Mouse (Mus musculus): ENCODE measurements around the gene Cyth3. TPM values are rescaled to one million over a fixed set of nuclear protein-coding genes. Genes with fewer than 3 reads are reported as not detected.

Gene Cyth3
- polyA plus RNA-seq, 1 experiment from 2014 or later: 39.9 TPM

- ATAC-seq (ENCODE audit: low FRiP score) (no peak), DNase-seq (ENCODE audit: low spot score) (no peak)
- Histone ChIP-seq H3K36me3 (replicated peaks; ENCODE audit: control insufficient read depth, insufficient read depth) (no peaks in the 10 kb centered on the region), H3K9ac (no peak overlapping the region), H3K4me2 (replicated peaks) (no peak overlapping the region), H3K4me3 (replicated peaks; ENCODE audit: low read length) (no peak overlapping the region), H3K27ac (no peak overlapping the region), H3K9me3 (ENCODE audit: control insufficient read depth, low read length) (no peaks in the 10 kb centered on the region), H3K27me3 (ENCODE audit: control insufficient read depth, insufficient read depth, low read length) (no peaks in the 10 kb centered on the region), H3K4me1 (replicated peaks; ENCODE audit: control insufficient read depth, insufficient read depth, low read length) (no peaks in the 10 kb centered on the region)
- WGBS: 90% methylated on average over 1 of the region's 1 CpGs
Observed at GRCm38 (mm10) chr5:143666015-143666414, 43.8 kb downstream of the Cyth3 start.

GRCm38 (mm10) chr5:143668884-143669283 lies 46.6 kb downstream of the Cyth3 start:
- Histone ChIP-seq H3K9ac (no peak overlapping the region), H3K4me2 (replicated peaks) (no peak overlapping the region), H3K27ac (no peak overlapping the region), H3K36me3 (replicated peaks; ENCODE audit: control insufficient read depth, insufficient read depth) (no peaks in the 10 kb centered on the region), H3K9me3 (ENCODE audit: control insufficient read depth, low read length) (no peaks in the 10 kb centered on the region), H3K27me3 (ENCODE audit: control insufficient read depth, insufficient read depth, low read length) (no peaks in the 10 kb centered on the region), H3K4me3 (replicated peaks; ENCODE audit: low read length) (no peak overlapping the region), H3K4me1 (replicated peaks; ENCODE audit: control insufficient read depth, insufficient read depth, low read length) (no peaks in the 10 kb centered on the region)
- no peak for ATAC-seq (ENCODE audit: low FRiP score)
- DNase-seq (ENCODE audit: low spot score): no peak
- 45% methylated on average over 2 of the region's 2 CpGs for WGBS

- H3K27ac ChIP-seq: no peak overlapping the region
- WGBS: 46% methylated on average over 2 of the region's 2 CpGs
- H3K36me3 ChIP-seq (replicated peaks; ENCODE audit: control insufficient read depth, insufficient read depth): no peaks in the 10 kb centered on the region
Observed at GRCm38 (mm10) chr5:143669393-143669792, 47.1 kb downstream of the Cyth3 start.

DNA sequence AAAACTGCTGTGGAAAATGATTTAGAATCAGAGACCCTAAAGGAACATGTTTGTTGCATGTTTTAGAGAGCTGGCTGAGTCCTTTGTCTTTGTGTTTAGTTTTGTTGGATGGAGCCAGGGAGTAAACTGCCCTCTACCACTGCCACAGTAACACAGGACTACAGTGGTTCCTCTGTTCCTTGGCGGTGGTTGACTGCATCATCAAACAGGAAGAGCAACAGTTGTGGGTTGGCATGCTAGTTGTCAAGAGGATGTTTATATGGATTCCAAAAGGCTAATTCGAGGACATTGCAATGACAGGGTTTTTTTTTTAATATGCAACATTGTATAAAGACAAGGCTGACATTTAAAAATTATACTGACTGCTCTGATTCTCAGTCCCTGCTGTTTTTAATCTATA lies 47.6 kb downstream of the Cyth3 start:
- ATAC-seq (ENCODE audit: low FRiP score) (no peak), DNase-seq (ENCODE audit: low spot score) (no peak)
- Histone ChIP-seq H3K9me3 (ENCODE audit: control insufficient read depth, low read length) (no peaks in the 10 kb centered on the region), H3K36me3 (replicated peaks; ENCODE audit: control insufficient read depth, insufficient read depth) (no peaks in the 10 kb centered on the region), H3K4me2 (replicated peaks) (no peak overlapping the region), H3K27me3 (ENCODE audit: control insufficient read depth, insufficient read depth, low read length) (no peaks in the 10 kb centered on the region), H3K4me1 (replicated peaks; ENCODE audit: control insufficient read depth, insufficient read depth, low read length) (no peaks in the 10 kb centered on the region), H3K9ac (no peak overlapping the region), H3K4me3 (replicated peaks; ENCODE audit: low read length) (no peak overlapping the region), H3K27ac (no peak overlapping the region)
- 83% methylated on average over 2 of the region's 2 CpGs for WGBS

More at GRCm38 (mm10) chr5:143669393-143669792, 47.1 kb downstream of the Cyth3 start:
- DNase-seq (ENCODE audit: low spot score) (no peak), ATAC-seq (ENCODE audit: low FRiP score) (no peak)
- H3K4me1 ChIP-seq (replicated peaks; ENCODE audit: control insufficient read depth, insufficient read depth, low read length): no peaks in the 10 kb centered on the region
- H3K4me2 ChIP-seq (replicated peaks): no peak overlapping the region
- no peak overlapping the region for H3K9ac ChIP-seq
- no peak overlapping the region for H3K4me3 ChIP-seq (replicated peaks; ENCODE audit: low read length)
- H3K9me3 ChIP-seq (ENCODE audit: control insufficient read depth, low read length): no peaks in the 10 kb centered on the region
- no peaks in the 10 kb centered on the region for H3K27me3 ChIP-seq (ENCODE audit: control insufficient read depth, insufficient read depth, low read length)

DNA sequence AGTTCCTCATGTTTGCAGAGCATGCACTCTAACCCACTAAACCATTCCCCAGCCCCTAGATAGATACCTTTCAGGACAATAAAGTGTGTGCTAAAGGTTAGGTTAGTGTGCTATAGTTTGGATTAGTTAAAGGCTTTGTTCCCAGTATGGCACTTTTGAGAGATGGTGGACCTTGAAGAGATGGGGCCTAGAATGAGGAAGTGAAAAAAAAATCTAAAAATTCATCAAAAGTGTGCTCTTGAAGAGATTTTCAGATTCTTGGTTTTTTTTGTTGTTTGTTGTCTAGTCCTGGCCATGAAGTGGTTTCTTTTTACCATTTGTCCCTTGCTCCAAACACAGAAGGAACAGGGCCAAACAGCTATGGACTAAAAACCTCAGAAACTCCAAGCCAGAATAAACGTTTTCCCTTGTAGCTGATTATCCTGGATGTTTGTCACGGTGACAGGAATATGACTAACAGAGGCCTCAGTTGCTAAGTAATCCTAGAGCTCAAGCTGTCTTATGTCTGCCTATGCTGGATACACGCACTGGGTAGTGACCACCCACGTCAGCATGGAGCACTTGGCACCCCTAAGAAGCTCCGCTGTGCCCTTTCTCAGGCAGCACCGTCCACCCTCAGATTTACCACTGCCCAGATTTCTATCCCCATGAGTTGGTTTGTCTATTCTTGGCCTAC lies 48.6 kb downstream of the Cyth3 start:
- DNase-seq (ENCODE audit: low spot score) (no peak), ATAC-seq (ENCODE audit: low FRiP score) (no peak)
- no peak overlapping the region for H3K9ac ChIP-seq
- no peaks in the 10 kb centered on the region for H3K36me3 ChIP-seq (replicated peaks; ENCODE audit: control insufficient read depth, insufficient read depth)
- H3K27ac ChIP-seq: no peak overlapping the region
- no peaks in the 10 kb centered on the region for H3K4me1 ChIP-seq (replicated peaks; ENCODE audit: control insufficient read depth, insufficient read depth, low read length)
- H3K27me3 ChIP-seq (ENCODE audit: control insufficient read depth, insufficient read depth, low read length): no peaks in the 10 kb centered on the region
- 85% methylated on average over 6 of the region's 6 CpGs for WGBS
- H3K9me3 ChIP-seq (ENCODE audit: control insufficient read depth, low read length): no peaks in the 10 kb centered on the region
- H3K4me3 ChIP-seq (replicated peaks; ENCODE audit: low read length): no peak overlapping the region
- H3K4me2 ChIP-seq (replicated peaks): no peak overlapping the region

GRCm38 (mm10) chr5:143674576-143674975 lies 52.3 kb downstream of the Cyth3 start:
- no peak overlapping the region for H3K27ac ChIP-seq

GRCm38 (mm10) chr5:143676218-143676985 lies 54.2 kb downstream of the Cyth3 start:
- Histone ChIP-seq H3K4me2 (replicated peaks) (no peak overlapping the region), H3K4me1 (replicated peaks; ENCODE audit: control insufficient read depth, insufficient read depth, low read length) (no peaks in the 10 kb centered on the region), H3K27me3 (ENCODE audit: control insufficient read depth, insufficient read depth, low read length) (no peaks in the 10 kb centered on the region), H3K9ac (no peak overlapping the region), H3K4me3 (replicated peaks; ENCODE audit: low read length) (no peak overlapping the region), H3K27ac (no peak overlapping the region), H3K36me3 (replicated peaks; ENCODE audit: control insufficient read depth, insufficient read depth) (no peaks in the 10 kb centered on the region), H3K9me3 (ENCODE audit: control insufficient read depth, low read length) (no peaks in the 10 kb centered on the region)
- DNase-seq (ENCODE audit: low spot score): no peak
- ATAC-seq (ENCODE audit: low FRiP score): no peak
- WGBS: 89% methylated on average over 5 of the region's 5 CpGs

More at GRCm38 (mm10) chr5:143674576-143674975, 52.3 kb downstream of the Cyth3 start:
- Histone ChIP-seq H3K4me2 (replicated peaks) (no peak overlapping the region), H3K4me3 (replicated peaks; ENCODE audit: low read length) (no peak overlapping the region), H3K9ac (no peak overlapping the region), H3K27me3 (ENCODE audit: control insufficient read depth, insufficient read depth, low read length) (no peaks in the 10 kb centered on the region), H3K4me1 (replicated peaks; ENCODE audit: control insufficient read depth, insufficient read depth, low read length) (no peaks in the 10 kb centered on the region), H3K36me3 (replicated peaks; ENCODE audit: control insufficient read depth, insufficient read depth) (no peaks in the 10 kb centered on the region), H3K9me3 (ENCODE audit: control insufficient read depth, low read length) (no peaks in the 10 kb centered on the region)
- DNase-seq (ENCODE audit: low spot score) (no peak), ATAC-seq (ENCODE audit: low FRiP score) (no peak)
- WGBS: 70% methylated on average over 5 of the region's 5 CpGs

DNA sequence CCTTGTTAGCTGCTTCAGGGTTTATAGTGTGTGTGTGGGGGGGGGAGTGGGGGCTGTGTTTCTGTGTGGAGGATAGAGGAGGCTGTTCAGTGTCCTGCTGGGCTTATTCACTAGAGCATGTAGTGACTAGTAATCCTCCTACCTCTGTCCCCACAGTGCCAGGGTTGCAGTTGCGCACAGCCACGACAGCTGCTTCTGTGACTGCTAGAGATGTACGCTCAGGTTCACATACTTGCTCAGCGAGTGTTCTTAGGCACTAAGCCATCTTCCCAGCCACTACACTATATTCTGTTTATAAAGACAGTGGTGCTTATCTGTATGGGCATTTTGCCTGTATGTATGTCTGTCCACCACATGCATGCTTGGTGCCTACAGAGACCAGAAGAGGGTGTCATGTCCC lies 55.1 kb downstream of the Cyth3 start:
- H3K4me3 ChIP-seq (replicated peaks; ENCODE audit: low read length): no peak overlapping the region
- H3K4me1 ChIP-seq (replicated peaks; ENCODE audit: control insufficient read depth, insufficient read depth, low read length): no peaks in the 10 kb centered on the region
- H3K36me3 ChIP-seq (replicated peaks; ENCODE audit: control insufficient read depth, insufficient read depth): no peaks in the 10 kb centered on the region
- WGBS: 68% methylated on average over 4 of the region's 4 CpGs
- no peak for DNase-seq (ENCODE audit: low spot score)
- no peak for ATAC-seq (ENCODE audit: low FRiP score)
- H3K27me3 ChIP-seq (ENCODE audit: control insufficient read depth, insufficient read depth, low read length): no peaks in the 10 kb centered on the region
- H3K4me2 ChIP-seq (replicated peaks): no peak overlapping the region
- no peak overlapping the region for H3K27ac ChIP-seq
- no peak overlapping the region for H3K9ac ChIP-seq
- no peaks in the 10 kb centered on the region for H3K9me3 ChIP-seq (ENCODE audit: control insufficient read depth, low read length)

DNA sequence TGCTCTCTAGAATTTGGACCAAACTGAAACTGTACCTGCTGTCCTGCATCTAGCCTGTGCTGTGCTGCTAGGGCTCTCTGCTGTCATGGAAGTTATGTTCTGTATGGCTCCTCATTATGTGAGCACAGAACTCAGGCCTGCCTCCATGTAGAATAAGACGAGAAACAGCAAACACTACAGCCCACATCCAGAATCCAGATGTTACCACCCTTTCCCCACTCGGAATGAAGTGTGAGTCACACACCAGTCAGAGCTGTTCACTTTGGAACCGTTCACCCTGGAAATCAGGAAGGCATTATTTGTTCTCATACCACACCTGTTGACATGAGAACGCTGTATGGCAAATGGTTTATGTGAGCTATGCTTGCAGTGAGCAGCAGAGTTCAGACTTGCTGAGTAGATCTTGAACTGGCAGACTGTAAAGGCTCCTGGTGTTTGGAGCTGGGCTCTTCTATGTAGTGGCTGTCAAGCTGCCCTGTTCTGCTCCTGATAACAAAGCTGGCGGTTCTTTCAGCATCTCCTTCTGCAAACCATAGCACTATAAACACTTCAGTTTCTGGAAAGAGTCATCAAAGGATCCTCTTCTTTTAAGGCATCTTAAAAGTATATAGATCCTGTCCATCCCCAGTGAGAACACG lies 56.5 kb downstream of the Cyth3 start:
- no peaks in the 10 kb centered on the region for H3K4me1 ChIP-seq (replicated peaks; ENCODE audit: control insufficient read depth, insufficient read depth, low read length)
- ATAC-seq (ENCODE audit: low FRiP score) (no peak), DNase-seq (ENCODE audit: low spot score) (no peak)
- H3K27ac ChIP-seq: no peak overlapping the region
- no peak overlapping the region for H3K4me3 ChIP-seq (replicated peaks; ENCODE audit: low read length)
- no peaks in the 10 kb centered on the region for H3K27me3 ChIP-seq (ENCODE audit: control insufficient read depth, insufficient read depth, low read length)
- H3K9me3 ChIP-seq (ENCODE audit: control insufficient read depth, low read length): no peaks in the 10 kb centered on the region
- WGBS: 84% methylated on average over 6 of the region's 6 CpGs
- H3K9ac ChIP-seq: no peak overlapping the region
- H3K4me2 ChIP-seq (replicated peaks): no peak overlapping the region
- no peaks in the 10 kb centered on the region for H3K36me3 ChIP-seq (replicated peaks; ENCODE audit: control insufficient read depth, insufficient read depth)

Data from hindbrain, embryonic 14.5 days (tissue).